Mouse (Mus musculus): Measurements from ENCODE around the gene Nhsl1. TPM values are rescaled to one million over a fixed set of nuclear protein-coding genes. Genes with fewer than 3 reads are reported as not detected.
A peak's percentile ranks its signal among the peaks of the same experiment; 100 is the strongest.

The Nhsl1 gene
- total and polyA plus RNA-seq, 3 experiments: not detected

DNA sequence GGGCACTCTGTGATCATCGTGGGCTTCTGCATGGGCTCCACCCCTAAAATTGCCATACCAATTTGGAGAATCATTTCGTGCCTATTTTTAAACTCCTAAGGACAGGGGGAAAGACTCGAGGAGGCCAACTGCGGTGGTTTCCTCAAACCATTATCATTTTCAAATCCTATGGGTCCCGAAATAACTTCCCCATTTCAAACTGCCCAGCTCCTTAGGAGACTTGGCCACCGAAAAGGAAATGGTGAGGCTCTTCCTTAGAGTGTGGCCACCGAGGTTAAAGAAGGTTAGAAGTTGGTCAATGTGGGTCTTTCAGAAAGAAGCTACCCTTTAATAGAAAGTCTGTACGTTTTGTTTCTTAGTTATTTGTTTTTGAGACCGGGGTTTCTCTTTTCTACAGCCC, 104.8 kb downstream of the Nhsl1 start:
- Histone ChIP-seq H3K27ac (ENCODE audit: control insufficient read depth, low read depth, low read length) (no peak overlapping the region), H3K79me2 (ENCODE audit: control insufficient read depth, insufficient read depth, low read length, poor library complexity) (no peaks in the 10 kb centered on the region), H3K4me3 (ENCODE audit: control insufficient read depth in 1 of 2, insufficient read depth in 1 of 2, low read depth in 2 of 2, low read length in 2 of 2) (no peak overlapping the region), H3K9ac (ENCODE audit: control insufficient read depth, low read depth, low read length, poor library complexity, severe bottlenecking) (no peak overlapping the region), H3K36me3 (ENCODE audit: control insufficient read depth in 1 of 2, insufficient read depth in 2 of 2, low read length in 2 of 2) (no peaks in the 10 kb centered on the region), H3K9me3 (replicated peaks; ENCODE audit: insufficient read depth, low read length) (no peaks in the 10 kb centered on the region), H3K4me1 (ENCODE audit: control insufficient read depth in 1 of 2, insufficient read depth in 2 of 2, low read length in 2 of 2) (no peaks in the 10 kb centered on the region), H3K27me3 (ENCODE audit: control insufficient read depth in 1 of 2, insufficient read depth in 2 of 2, low read length in 2 of 2) (no peaks in the 10 kb centered on the region)
- peak; percentile 16 for DNase-seq (ENCODE audit: low read depth, low spot score)
- TF ChIP-seq ZKSCAN1 (IDR thresholded peaks at IDR 0.05; ENCODE audit: low read depth, low read length): no peak
- TF ChIP-seq UBTF (IDR thresholded peaks at IDR 0.05; ENCODE audit: borderline replicate concordance, insufficient read depth, low read depth, low read length): no peak
- TF ChIP-seq MEF2A (IDR thresholded peaks at IDR 0.05; ENCODE audit: extremely low read depth, insufficient replicate concordance, low read depth, low read length, poor library complexity, severe bottlenecking): no peak
- no peak for TF ChIP-seq USF2 (IDR thresholded peaks at IDR 0.05; ENCODE audit: borderline replicate concordance in 1 of 2, insufficient read depth in 1 of 2, low read depth in 1 of 2, low read length in 2 of 2)
- TF ChIP-seq CHD2 (IDR thresholded peaks at IDR 0.05; ENCODE audit: low read length): no peak
- no peak for TF ChIP-seq POLR2AphosphoS5 (IDR thresholded peaks at IDR 0.05; ENCODE audit: borderline replicate concordance, low read depth, low read length)
- no peak for TF ChIP-seq ZNF384 (IDR thresholded peaks at IDR 0.05; ENCODE audit: low read depth, low read length)
- TF ChIP-seq RCOR1 (IDR thresholded peaks at IDR 0.05; ENCODE audit: low read depth, low read length): no peak
- no peak for TF ChIP-seq ELF1 (IDR thresholded peaks at IDR 0.05; ENCODE audit: low read depth, low read length)
- TF ChIP-seq ZC3H11A (IDR thresholded peaks at IDR 0.05; ENCODE audit: low read depth, low read length): no peak
- TF ChIP-seq BHLHE40 (IDR thresholded peaks at IDR 0.05; ENCODE audit: borderline replicate concordance, low read depth, low read length): no peak
- no peak for TF ChIP-seq NRF1 (IDR thresholded peaks at IDR 0.05; ENCODE audit: insufficient read depth, low read depth, low read length, poor library complexity, severe bottlenecking)

DNA sequence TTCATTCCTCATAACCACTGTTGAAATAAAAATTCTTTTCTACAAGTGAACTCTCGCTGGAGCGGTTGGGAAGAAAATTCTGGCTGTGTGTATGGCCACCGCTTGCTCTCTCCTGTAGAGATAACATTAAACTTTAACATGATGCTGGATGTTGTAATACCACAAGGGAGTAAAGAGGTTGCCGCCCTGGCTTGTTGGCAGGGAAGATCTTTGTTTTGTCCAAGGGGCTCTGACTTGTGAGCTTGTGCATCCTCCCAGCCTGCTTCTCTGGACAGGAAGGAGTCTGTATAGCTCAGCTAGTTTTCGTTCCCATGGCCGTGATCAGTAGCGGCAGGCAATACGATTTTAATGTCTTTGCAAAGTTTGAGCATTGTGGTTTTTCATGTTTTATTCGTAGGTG, 109.1 kb downstream of the Nhsl1 start:
- H3K79me2 ChIP-seq (ENCODE audit: control insufficient read depth, insufficient read depth, low read length, poor library complexity): no peaks in the 10 kb centered on the region
- no peaks in the 10 kb centered on the region for H3K9me3 ChIP-seq (replicated peaks; ENCODE audit: insufficient read depth, low read length)
- no peak overlapping the region for H3K9ac ChIP-seq (ENCODE audit: control insufficient read depth, low read depth, low read length, poor library complexity, severe bottlenecking)
- DNase-seq (ENCODE audit: low read depth, low spot score): no peak
- H3K4me3 ChIP-seq (ENCODE audit: control insufficient read depth in 1 of 2, insufficient read depth in 1 of 2, low read depth in 2 of 2, low read length in 2 of 2): no peak overlapping the region
- TF ChIP-seq MAX (IDR thresholded peaks at IDR 0.05; ENCODE audit: low read length): no peak
- TF ChIP-seq USF2 (IDR thresholded peaks at IDR 0.05; ENCODE audit: borderline replicate concordance in 1 of 2, insufficient read depth in 1 of 2, low read depth in 1 of 2, low read length in 2 of 2): no peak
- no peak for TF ChIP-seq NELFE (IDR thresholded peaks at IDR 0.05; ENCODE audit: low read depth, low read length)
- no peaks in the 10 kb centered on the region for H3K36me3 ChIP-seq (ENCODE audit: control insufficient read depth in 1 of 2, insufficient read depth in 2 of 2, low read length in 2 of 2)
- H3K27ac ChIP-seq (ENCODE audit: control insufficient read depth, low read depth, low read length): no peak overlapping the region
- H3K27me3 ChIP-seq (ENCODE audit: control insufficient read depth in 1 of 2, insufficient read depth in 2 of 2, low read length in 2 of 2): no peaks in the 10 kb centered on the region
- H3K4me1 ChIP-seq (ENCODE audit: control insufficient read depth in 1 of 2, insufficient read depth in 2 of 2, low read length in 2 of 2): no peaks in the 10 kb centered on the region

Measured in MEL (cell line).